Mouse (Mus musculus) ES-Bruce4 (cell line): ENCODE measurements around the gene Cry2.

Experiments
- CTCF ChIP-seq: IDR thresholded peaks from one replicate; pipeline ENCODE4 v1.8.1; 2011; ENCODE audit warnings: low read depth, low read length
- EP300 ChIP-seq: IDR thresholded peaks from 2 replicates; pipeline ENCODE4 v1.6.1; 2011; ENCODE audit warnings: low read depth, low read length; ENCODE audit not compliant: insufficient read depth
- POLR2A ChIP-seq: IDR thresholded peaks from one replicate; pipeline ENCODE4 v1.8.1; 2011; ENCODE audit warnings: low read length; ENCODE audit not compliant: insufficient read depth

- TF ChIP-seq POLR2A (no peak), EP300 (no peak), CTCF (no peak)
Observed at GRCm38 (mm10) chr2:92459141-92459920, 25.5 kb upstream of the Cry2 start.
